Mouse (Mus musculus) stomach, embryonic 15.5 days (tissue): ENCODE data around the gene Lztr1. TPM values are rescaled to one million over a fixed set of nuclear protein-coding genes. Genes with fewer than 3 reads are reported as not detected.

Experiments
- ATAC-seq: fragments of 200-750 bp; cut with Nextera tagmentation; 2 replicates; pipeline ENCODE4 v1.8.0; 2017; ENCODE audit warnings: low read depth, moderate number of reproducible peaks, moderate TSS enrichment; ENCODE audit not compliant: insufficient read depth, low FRiP score
- H3K27ac ChIP-seq: fragments of 300-500 bp; sonication (generic); 2 replicates; pipeline ENCODE4 v1.5.1; 2015; ENCODE audit warnings: mild to moderate bottlenecking, inconsistent platforms
- H3K27me3 ChIP-seq: fragments of 300-500 bp; sonication (generic); replicated peaks from 2 replicates; pipeline ENCODE4 v1.6.1; 2015; ENCODE audit warnings: inconsistent platforms
- H3K36me3 ChIP-seq: fragments of 300-500 bp; sonication (generic); 2 replicates; pipeline ENCODE4 v1.6.1; 2015; ENCODE audit warnings: inconsistent platforms
- H3K4me1 ChIP-seq: fragments of 300-500 bp; sonication (generic); 2 replicates; pipeline ENCODE4 v1.6.1; 2015; ENCODE audit warnings: inconsistent platforms
- H3K4me2 ChIP-seq: fragments of 300-500 bp; sonication (generic); 2 replicates; pipeline ENCODE4 v1.6.1; 2015; ENCODE audit warnings: mild to moderate bottlenecking, inconsistent platforms
- H3K4me3 ChIP-seq: fragments of 300-500 bp; sonication (generic); replicated peaks from 2 replicates; pipeline ENCODE4 v1.5.1; 2015; ENCODE audit warnings: inconsistent platforms
- H3K9ac ChIP-seq: fragments of 300-500 bp; sonication (generic); 2 replicates; pipeline ENCODE4 v1.6.1; 2015; ENCODE audit warnings: inconsistent platforms
- H3K9me3 ChIP-seq: fragments of 300-500 bp; sonication (generic); 2 replicates; pipeline ENCODE4 v1.6.1; 2016; ENCODE audit warnings: inconsistent platforms
- whole genome bisulfite sequencing: fragments of 180-500 bp; shearing (Covaris S2); methylation state at CpG from one replicate; pipeline ENCODE4 v1.1.7; 2015; 5-methylcytosine and 5-hydroxymethylcytosine counted together
- polyA plus RNA-seq: library from polyadenylated mRNA; unstranded; fragments of >200 nt; fragmentation: Nextera tagmentation; extraction: Ambion mirVana; gene quantifications from 2 replicates; pipeline ENCODE4 v1.2.1, GENCODE M21; 2015

The Lztr1 gene
- polyA plus RNA-seq: 70.2 and 76.1 TPM in 2 replicates

- Histone ChIP-seq H3K27me3 (no peaks in the 10 kb centered on the region), H3K4me1 (peaks cover 11% of the 10 kb centered on the region), H3K27ac (peak within 1 kb of the TSS; percentile 96), H3K9ac (peak within 1 kb of the TSS; percentile 64), H3K4me2 (peak within 1 kb of the TSS; percentile 70), H3K9me3 (no peaks in the 10 kb centered on the region), H3K4me3 (peak within 1 kb of the TSS; percentile 68), H3K36me3 (peaks cover 23% of the 10 kb centered on the region)
- WGBS: under 1% methylated on average over 50 of the region's 50 CpGs
- peak; percentile 95 for ATAC-seq
These were observed at the start of gene Lztr1 for GRCm38 (mm10) chr16:17508546-17509239. TSS of gene Lztr1 (plus strand) at chr16:17508688.

GRCm38 (mm10) chr16:17460254-17460653 is 48.2 kb upstream of the Lztr1 start:
- WGBS: 89% methylated on average over 4 of the region's 4 CpGs
- no peak overlapping the region for H3K27ac ChIP-seq

GRCm38 (mm10) chr16:17461596-17461995 is 46.9 kb upstream of the Lztr1 start:
- Histone ChIP-seq H3K4me1 (no peaks in the 10 kb centered on the region), H3K4me2 (no peak overlapping the region), H3K27me3 (no peaks in the 10 kb centered on the region), H3K36me3 (peaks cover 8% of the 10 kb centered on the region), H3K4me3 (no peak overlapping the region), H3K27ac (no peak overlapping the region), H3K9me3 (no peaks in the 10 kb centered on the region), H3K9ac (no peak overlapping the region)
- no peak for ATAC-seq
- 82% methylated on average over 1 of the region's 1 CpGs for WGBS

More at GRCm38 (mm10) chr16:17460254-17460653, 48.2 kb upstream of the Lztr1 start:
- ATAC-seq: no peak
- Histone ChIP-seq H3K36me3 (peaks cover 12% of the 10 kb centered on the region), H3K4me2 (no peak overlapping the region), H3K27me3 (no peaks in the 10 kb centered on the region), H3K9ac (no peak overlapping the region), H3K4me1 (peaks cover 1% of the 10 kb centered on the region; the same call in 1 of the 2 replicates), H3K4me3 (no peak overlapping the region), H3K9me3 (no peaks in the 10 kb centered on the region)

DNA sequence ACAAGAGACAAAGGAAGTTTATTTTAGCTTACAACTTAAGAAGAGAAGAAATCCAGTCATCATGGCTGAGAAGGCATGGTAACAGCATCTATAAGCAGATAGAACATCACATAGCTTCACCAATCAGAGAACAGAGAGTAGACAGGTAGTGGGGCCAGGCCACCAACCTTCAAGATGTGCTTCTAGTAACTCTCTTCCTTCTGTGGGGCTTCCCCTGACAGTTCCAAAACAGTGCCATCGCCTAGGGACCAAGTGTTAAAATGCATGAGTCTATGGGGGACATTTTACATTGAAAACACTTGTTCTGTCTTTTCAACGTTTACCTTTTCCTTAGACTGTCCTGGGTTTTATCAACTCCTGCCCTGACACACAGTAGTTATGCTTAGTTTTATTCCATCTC is 45.3 kb upstream of the Lztr1 start:
- Histone ChIP-seq H3K9ac (no peak overlapping the region), H3K9me3 (no peaks in the 10 kb centered on the region), H3K27me3 (no peaks in the 10 kb centered on the region), H3K4me3 (no peak overlapping the region), H3K4me2 (no peak overlapping the region), H3K27ac (no peak overlapping the region), H3K4me1 (no peaks in the 10 kb centered on the region), H3K36me3 (peaks cover 2% of the 10 kb centered on the region)
- WGBS: 80% methylated on average over 2 of the region's 2 CpGs
- no peak for ATAC-seq

GRCm38 (mm10) chr16:17466875-17467663 is 41.4 kb upstream of the Lztr1 start:
- Histone ChIP-seq H3K9me3 (no peaks in the 10 kb centered on the region), H3K27ac (no peak overlapping the region), H3K4me3 (no peak overlapping the region), H3K9ac (no peak overlapping the region), H3K27me3 (no peaks in the 10 kb centered on the region), H3K36me3 (peaks cover 16% of the 10 kb centered on the region), H3K4me2 (no peak overlapping the region), H3K4me1 (no peaks in the 10 kb centered on the region)
- WGBS: 72% methylated on average over 4 of the region's 4 CpGs
- ATAC-seq: no peak

GRCm38 (mm10) chr16:17472498-17472897 is 36.0 kb upstream of the Lztr1 start:
- no peak for ATAC-seq
- no peaks in the 10 kb centered on the region for H3K27me3 ChIP-seq
- H3K4me3 ChIP-seq: no peak overlapping the region
- H3K4me2 ChIP-seq: no peak overlapping the region
- WGBS: 85% methylated on average over 6 of the region's 6 CpGs
- peaks cover 23% of the 10 kb centered on the region for H3K36me3 ChIP-seq
- no peak overlapping the region for H3K9ac ChIP-seq
- no peaks in the 10 kb centered on the region for H3K9me3 ChIP-seq
- no peaks in the 10 kb centered on the region for H3K4me1 ChIP-seq
- no peak overlapping the region for H3K27ac ChIP-seq

GRCm38 (mm10) chr16:17474091-17474490 is 34.4 kb upstream of the Lztr1 start:
- Histone ChIP-seq H3K27ac (no peak overlapping the region), H3K27me3 (no peaks in the 10 kb centered on the region), H3K36me3 (peaks cover 16% of the 10 kb centered on the region), H3K4me3 (no peak overlapping the region), H3K9me3 (no peaks in the 10 kb centered on the region), H3K4me2 (no peak overlapping the region), H3K4me1 (no peaks in the 10 kb centered on the region), H3K9ac (no peak overlapping the region)
- no peak for ATAC-seq

GRCm38 (mm10) chr16:17474761-17475160 is 33.7 kb upstream of the Lztr1 start:
- Histone ChIP-seq H3K4me3 (no peak overlapping the region), H3K36me3 (peaks cover 13% of the 10 kb centered on the region)

GRCm38 (mm10) chr16:17475326-17475725 is 33.2 kb upstream of the Lztr1 start:
- peaks cover 8% of the 10 kb centered on the region; the same call in 1 of the 2 replicates for H3K36me3 ChIP-seq
- no peak overlapping the region for H3K4me3 ChIP-seq
- H3K9ac ChIP-seq: no peak overlapping the region
- no peak for ATAC-seq
- WGBS: 93% methylated on average over 4 of the region's 4 CpGs
- no peak overlapping the region for H3K27ac ChIP-seq
- no peaks in the 10 kb centered on the region for H3K9me3 ChIP-seq
- H3K4me2 ChIP-seq: no peak overlapping the region
- no peaks in the 10 kb centered on the region for H3K4me1 ChIP-seq
- no peaks in the 10 kb centered on the region for H3K27me3 ChIP-seq

More at GRCm38 (mm10) chr16:17474761-17475160, 33.7 kb upstream of the Lztr1 start:
- ATAC-seq: no peak
- WGBS: 68% methylated on average over 2 of the region's 2 CpGs
- Histone ChIP-seq H3K4me1 (no peaks in the 10 kb centered on the region), H3K4me2 (no peak overlapping the region), H3K27me3 (no peaks in the 10 kb centered on the region), H3K27ac (no peak overlapping the region), H3K9me3 (no peaks in the 10 kb centered on the region), H3K9ac (no peak overlapping the region)

GRCm38 (mm10) chr16:17478331-17478943 is 30.1 kb upstream of the Lztr1 start:
- H3K4me1 ChIP-seq: no peaks in the 10 kb centered on the region
- WGBS: 80% methylated on average over 4 of the region's 4 CpGs
- H3K9ac ChIP-seq: no peak overlapping the region
- no peak overlapping the region for H3K4me3 ChIP-seq
- no peaks in the 10 kb centered on the region for H3K27me3 ChIP-seq
- no peak for ATAC-seq
- H3K27ac ChIP-seq: no peak overlapping the region
- no peak overlapping the region for H3K4me2 ChIP-seq
- H3K9me3 ChIP-seq: no peaks in the 10 kb centered on the region
- H3K36me3 ChIP-seq: peaks cover 9% of the 10 kb centered on the region; the same call in 1 of the 2 replicates

- no peaks in the 10 kb centered on the region for H3K9me3 ChIP-seq
- no peak overlapping the region for H3K27ac ChIP-seq
- H3K4me2 ChIP-seq: no peak overlapping the region
- H3K9ac ChIP-seq: no peak overlapping the region
- no peaks in the 10 kb centered on the region for H3K27me3 ChIP-seq
- H3K4me3 ChIP-seq: no peak overlapping the region
- WGBS: 74% methylated on average over 2 of the region's 2 CpGs
- ATAC-seq: no peak
- H3K36me3 ChIP-seq: peaks cover 22% of the 10 kb centered on the region
- H3K4me1 ChIP-seq: 0 out of 2 replicates have a peak, but pooled peaks cover 3% of the 10 kb centered on the region
These were observed 27.0 kb upstream of the Lztr1 start for GRCm38 (mm10) chr16:17481465-17481864.

GRCm38 (mm10) chr16:17486505-17486904 is 22.0 kb upstream of the Lztr1 start:
- Histone ChIP-seq H3K4me2 (no peak overlapping the region), H3K9ac (no peak overlapping the region), H3K27me3 (peaks cover 4% of the 10 kb centered on the region), H3K4me1 (peaks cover 8% of the 10 kb centered on the region; the same call in 1 of the 2 replicates), H3K36me3 (peaks cover 22% of the 10 kb centered on the region), H3K4me3 (no peak overlapping the region), H3K9me3 (no peaks in the 10 kb centered on the region), H3K27ac (no peak overlapping the region)
- ATAC-seq: no peak
- 30% methylated on average over 3 of the region's 3 CpGs for WGBS
